Mouse (Mus musculus) effector memory CD4-positive, alpha-beta T cell, adult 5 months (primary cell): Measurements from ENCODE around the gene Zfp2. TPM values are rescaled to one million over a fixed set of nuclear protein-coding genes. Genes with fewer than 3 reads are reported as not detected.

Source experiments
- polyA plus RNA-seq: library from polyadenylated mRNA; unstranded; fragments of 100-300 nt; shearing (Covaris generic); gene quantifications from one replicate; pipeline ENCODE4 v1.2.1, GENCODE M21; 2017

Zfp2 gene
- not detected for polyA plus RNA-seq

DNA sequence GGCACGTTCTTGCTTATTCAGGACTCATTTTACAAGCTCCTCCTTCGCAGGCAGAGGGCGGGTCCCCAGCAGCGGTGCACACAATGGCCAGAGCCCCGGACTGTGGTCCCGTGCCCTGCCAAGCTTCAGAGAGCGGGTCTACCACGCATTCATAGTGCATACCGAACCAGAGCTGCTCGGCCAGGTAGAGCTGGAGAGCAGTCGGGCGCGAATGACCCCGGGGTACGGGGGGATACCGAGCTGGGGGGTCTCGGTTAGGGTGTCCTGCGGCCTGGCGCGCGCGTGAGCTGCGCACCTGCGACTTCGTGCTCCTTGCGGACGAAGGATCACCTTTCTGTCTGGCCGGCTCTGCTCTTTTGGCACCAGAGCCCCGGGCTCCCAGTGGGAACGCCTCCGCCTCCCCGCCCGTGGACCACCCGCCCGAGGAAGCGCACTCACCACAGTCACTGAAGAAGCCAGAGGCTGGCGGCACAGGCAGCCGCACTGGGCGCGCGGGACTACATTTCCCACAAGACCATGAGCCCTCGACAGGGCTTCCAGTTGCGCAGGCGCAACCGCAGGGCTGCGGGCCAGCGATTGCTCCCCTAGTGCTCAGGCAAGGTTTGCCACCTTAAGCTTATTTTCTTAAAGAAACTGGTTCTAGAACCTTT lies at the start of gene Zfp2:
Gene Zfp2 (minus strand): TSS at position 495 of the 650 bp plus-strand sequence.

DNA sequence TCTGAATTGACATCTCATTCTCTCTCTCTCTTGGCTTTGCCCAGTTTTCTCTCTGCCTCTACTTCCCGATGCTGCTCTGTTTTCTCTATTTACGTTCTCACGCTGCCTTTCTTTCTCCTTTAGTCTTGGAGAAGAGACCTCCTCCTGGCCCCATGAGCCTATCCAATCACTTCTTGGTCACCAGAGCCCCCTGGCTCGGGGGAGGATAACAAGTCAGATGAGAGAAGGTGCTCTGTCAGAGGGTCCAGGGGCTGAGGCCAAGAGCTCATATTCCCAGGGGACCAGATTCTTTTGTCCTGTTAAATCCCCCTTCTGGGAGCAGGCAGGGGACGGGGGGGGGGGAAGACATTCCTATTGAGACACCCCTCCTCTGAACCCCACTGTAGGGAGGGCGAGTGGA lies 37.7 kb upstream of the Zfp2 start, which contains the start of gene Prop1:
Gene Prop1 (minus strand): TSS at position 101 of the 400 bp plus-strand sequence.

DNA sequence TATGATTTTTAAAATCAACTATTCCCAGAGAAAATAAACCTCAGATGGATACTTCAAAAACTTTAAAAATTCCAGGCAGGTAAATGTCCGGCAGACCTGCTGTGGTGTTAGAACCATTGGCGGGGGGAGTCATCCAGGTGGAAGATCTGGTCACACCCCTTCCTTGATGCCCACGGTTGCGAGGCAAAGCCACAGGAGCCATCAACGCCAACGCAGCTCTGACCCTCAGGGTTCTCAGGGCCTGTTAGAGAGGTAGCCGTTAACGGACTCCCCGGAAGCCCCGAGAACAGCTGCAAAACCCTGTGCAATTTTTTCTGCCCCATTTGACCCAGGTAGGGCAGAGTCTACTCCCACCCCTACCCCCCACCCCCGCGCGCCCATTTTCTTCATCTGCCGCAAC lies 27.5 kb upstream of the Zfp2 start, which contains the start of gene 4933414I15Rik:
Gene 4933414I15Rik (minus strand): TSS at position 260 of the 400 bp plus-strand sequence.

DNA sequence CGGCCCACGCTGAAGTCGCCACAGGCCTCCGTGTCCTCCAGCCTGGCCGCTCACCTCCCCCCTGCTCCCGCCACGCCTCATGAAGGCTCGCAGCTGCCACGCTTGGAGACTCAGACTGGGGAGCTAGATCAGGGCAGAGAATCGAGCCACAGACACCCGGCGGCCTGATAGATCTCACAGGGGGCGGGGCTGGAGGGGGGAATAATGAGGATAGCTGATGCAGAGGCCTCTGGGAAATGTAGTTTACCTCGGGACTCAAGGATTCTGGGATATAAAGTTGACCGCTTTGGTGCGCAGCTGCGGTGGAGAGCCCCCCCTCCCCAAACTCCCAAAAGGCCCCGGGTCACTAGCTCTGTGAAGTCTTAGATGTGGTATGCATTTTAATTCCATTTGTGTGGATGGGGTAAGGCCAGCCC lies 15.5 kb upstream of the Zfp2 start, which contains the start of gene Zfp354b:
Gene Zfp354b (minus strand): TSS at position 183 of the 416 bp plus-strand sequence.

GRCm38 (mm10) chr11:50887390-50888128 lies 28.4 kb downstream of the Zfp2 start, which contains the start of gene Zfp454:
Gene Zfp454, minus strand, starts transcription at chr11:50887651.

DNA sequence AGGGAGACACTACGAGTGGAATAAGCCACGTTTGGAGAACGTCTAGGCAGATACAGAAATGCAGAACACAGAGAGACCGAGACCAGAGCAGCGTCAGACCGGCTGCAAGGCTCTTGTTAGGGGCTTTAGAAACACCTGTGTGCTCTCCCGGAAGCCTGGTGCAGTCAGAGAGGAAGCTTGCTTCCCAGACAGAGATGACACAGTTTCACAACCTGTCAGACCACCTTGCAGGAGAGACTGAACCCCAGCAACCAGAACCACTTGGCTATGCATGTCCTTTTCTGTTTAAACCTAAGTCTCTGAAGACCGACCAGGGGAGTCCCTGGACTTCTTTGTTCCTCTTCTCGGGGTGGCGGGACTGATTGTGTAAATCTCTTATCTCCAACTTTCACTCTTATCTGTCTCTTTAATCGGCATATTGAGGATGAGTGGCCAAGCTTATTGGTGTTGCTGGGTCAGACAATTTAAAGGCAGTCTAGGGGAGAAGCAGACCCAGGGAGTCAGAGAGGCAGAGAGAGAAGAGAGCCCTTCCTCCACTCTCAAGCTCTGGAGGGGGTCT lies 65.7 kb downstream of the Zfp2 start, which contains the start of gene Grm6:
Gene Grm6 (plus strand): TSS at position 509 of the 559 bp plus-strand sequence.

Other genes with a start within 250 kb of the Zfp2 start
- 1.2 TPM for gene Zfp354c, start 88.4 kb downstream of the Zfp2 start, polyA plus RNA-seq
- gene Zfp879, start 74.6 kb downstream of the Zfp2 start, polyA plus RNA-seq, result not detected
- gene Grm6, start 65.5 kb downstream of the Zfp2 start, polyA plus RNA-seq, result not detected
- gene Zfp454, start 28.5 kb downstream of the Zfp2 start, polyA plus RNA-seq, result not detected
- not detected for gene Zfp354b, start 15.5 kb upstream of the Zfp2 start, polyA plus RNA-seq
- not detected for gene 4933414I15Rik, start 27.6 kb upstream of the Zfp2 start, polyA plus RNA-seq
- gene Prop1, start 37.6 kb upstream of the Zfp2 start, polyA plus RNA-seq, result not detected
- not detected for gene Olfr1378, start 50.4 kb upstream of the Zfp2 start, polyA plus RNA-seq
- not detected for gene Olfr1377, start 65.8 kb upstream of the Zfp2 start, polyA plus RNA-seq
- gene Olfr51, start 87.4 kb upstream of the Zfp2 start, polyA plus RNA-seq, result 0.41 TPM
- gene Olfr54, start 98.1 kb upstream of the Zfp2 start, polyA plus RNA-seq, result not detected
- gene Olfr1375, start 131.9 kb upstream of the Zfp2 start, polyA plus RNA-seq, result not detected
- gene Zfp354a, start 143.1 kb upstream of the Zfp2 start, polyA plus RNA-seq, result not detected